Mouse (Mus musculus) hematopoietic stem cell, adult 5-6 weeks (primary cell): Measurements from ENCODE around the gene Gnai3. TPM values are rescaled to one million over a fixed set of nuclear protein-coding genes. Genes with fewer than 3 reads are reported as not detected.

Experiments
- ATAC-seq, 2 experiments: fragments of 125-278 bp in 1 of 2; replicated peaks in 1 of 2; 2 replicates each; pipeline ENCODE4 v1.8.0; 2016 to 2017; ENCODE audit warnings: inconsistent platforms in 2 of 2, mild to moderate bottlenecking in 2 of 2, moderate number of reproducible peaks in 2 of 2, low read depth in 1 of 2, moderate TSS enrichment in 1 of 2; ENCODE audit not compliant: low FRiP score in 2 of 2, poor library complexity in 2 of 2, severe bottlenecking in 2 of 2, insufficient read depth in 1 of 2, low TSS enrichment in 1 of 2
- total RNA-seq: library from RNA; stranded (forward); fragments of 172-1452, 232-1000 nt; gene quantifications from 2 replicates; pipeline ENCODE4 v1.2.3, GENCODE M21; 2017

Gnai3 gene
- total RNA-seq, 1 experiment from 2014 or later: 171 TPM

DNA sequence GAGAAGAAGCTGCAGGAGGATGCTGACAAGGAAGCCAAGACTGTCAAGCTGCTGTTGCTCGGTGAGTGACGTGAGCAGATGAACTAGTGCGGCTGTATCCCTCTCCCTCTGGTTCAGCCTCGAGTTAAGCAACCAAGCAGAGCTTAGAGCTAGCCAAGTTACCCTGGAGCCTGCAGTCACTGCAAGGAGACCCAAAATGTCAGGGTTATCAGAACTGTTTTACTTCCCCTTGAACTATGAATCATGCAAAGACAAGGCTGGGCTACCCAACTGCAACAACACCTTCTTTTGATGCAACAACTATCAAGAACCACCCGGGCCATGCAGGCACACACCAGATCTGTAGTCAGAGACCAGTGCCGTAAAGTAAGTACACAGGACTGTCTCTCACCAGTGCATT, 52.6 kb downstream of the Gnai3 start:
- no peak for ATAC-seq

DNA sequence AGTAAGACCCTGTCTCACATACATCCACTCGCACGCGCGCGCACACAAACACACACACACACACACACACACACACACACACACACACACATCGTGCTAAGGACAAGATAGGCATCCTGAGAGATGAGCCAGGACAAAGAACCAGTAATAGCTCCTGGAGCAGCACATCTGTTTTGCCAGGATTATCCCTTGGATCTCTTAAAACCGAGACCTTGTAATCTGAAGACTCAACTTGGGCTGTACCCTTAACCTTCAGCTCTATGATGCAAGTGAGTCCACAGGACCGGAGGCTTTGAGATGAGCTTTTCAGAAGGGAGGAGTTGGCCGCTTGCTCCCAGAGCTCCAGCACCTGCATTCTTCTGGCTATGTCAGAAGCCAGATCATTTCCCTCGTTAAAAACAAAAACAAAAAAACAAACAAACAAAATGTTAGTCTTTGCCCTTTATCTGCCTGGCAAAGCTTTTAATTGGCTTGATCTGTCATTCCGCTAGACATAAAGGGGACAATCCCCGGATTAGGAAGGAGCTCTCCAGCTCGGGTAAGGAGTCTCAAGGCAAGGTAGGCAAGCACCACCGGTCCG, 53.3 kb downstream of the Gnai3 start, which contains the start of gene Gnat2:
TSS of gene Gnat2 (plus strand) at position 254 of the 580 bp plus-strand sequence.
- no peak for ATAC-seq

DNA sequence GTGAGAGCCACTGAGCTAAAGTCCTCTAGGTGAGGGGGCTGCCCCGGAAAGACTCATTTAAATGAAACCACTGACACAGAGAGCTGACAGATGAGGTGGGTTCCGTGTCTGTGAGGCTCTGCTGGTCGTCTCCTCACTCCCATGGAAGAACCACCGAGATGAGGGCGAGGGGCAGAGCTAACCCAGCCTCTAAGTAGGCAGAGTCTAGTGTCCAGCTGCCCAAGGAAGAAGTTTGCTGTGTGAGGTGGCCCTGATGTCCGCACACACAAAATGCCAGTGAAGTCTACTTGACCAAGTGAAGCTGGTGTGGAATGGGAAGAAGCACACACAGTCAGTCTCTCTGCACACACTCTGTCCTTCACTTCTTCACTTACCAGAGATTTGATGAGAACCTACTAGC, 53.9 kb downstream of the Gnai3 start:
- no peak for ATAC-seq

DNA sequence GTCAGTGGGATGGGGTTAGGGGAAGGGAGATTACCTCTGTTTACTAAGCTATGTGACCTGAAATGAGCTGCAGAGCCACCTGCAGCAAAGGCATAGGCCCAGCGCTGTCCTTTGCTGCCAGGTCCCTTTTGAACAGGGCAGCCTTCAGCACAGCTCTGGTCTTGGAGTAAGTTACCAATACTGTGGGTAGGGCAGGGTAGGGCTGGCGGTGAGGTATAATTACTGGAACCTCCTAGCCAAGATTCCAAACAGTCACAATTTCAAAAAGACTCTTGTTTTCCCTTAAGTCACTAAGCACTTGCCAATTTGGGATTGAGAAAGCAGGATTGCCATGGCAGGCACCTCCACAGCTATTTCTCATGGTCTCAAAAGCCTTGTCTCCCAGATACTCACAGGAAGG, 55.4 kb downstream of the Gnai3 start:
- ATAC-seq: no peak

DNA sequence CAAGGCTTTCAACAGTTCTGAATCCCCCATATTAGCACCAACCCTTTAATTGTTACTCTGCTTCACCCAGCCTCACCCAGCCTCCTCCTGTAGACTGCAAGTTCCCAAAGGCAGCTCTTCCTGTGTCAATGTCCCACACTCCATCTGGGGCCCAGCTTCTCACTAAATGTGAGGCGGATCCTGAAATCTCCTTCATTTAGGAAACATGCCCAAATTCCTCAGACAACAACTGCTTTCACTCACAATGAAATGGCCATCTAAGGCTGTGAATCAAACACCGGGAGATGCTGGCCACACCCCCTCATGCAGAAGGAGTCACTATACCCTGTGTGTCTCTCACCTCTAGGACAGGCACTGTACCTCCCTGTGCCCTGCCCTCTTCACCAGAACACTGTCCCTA, 56.0 kb downstream of the Gnai3 start:
- ATAC-seq: no peak

DNA sequence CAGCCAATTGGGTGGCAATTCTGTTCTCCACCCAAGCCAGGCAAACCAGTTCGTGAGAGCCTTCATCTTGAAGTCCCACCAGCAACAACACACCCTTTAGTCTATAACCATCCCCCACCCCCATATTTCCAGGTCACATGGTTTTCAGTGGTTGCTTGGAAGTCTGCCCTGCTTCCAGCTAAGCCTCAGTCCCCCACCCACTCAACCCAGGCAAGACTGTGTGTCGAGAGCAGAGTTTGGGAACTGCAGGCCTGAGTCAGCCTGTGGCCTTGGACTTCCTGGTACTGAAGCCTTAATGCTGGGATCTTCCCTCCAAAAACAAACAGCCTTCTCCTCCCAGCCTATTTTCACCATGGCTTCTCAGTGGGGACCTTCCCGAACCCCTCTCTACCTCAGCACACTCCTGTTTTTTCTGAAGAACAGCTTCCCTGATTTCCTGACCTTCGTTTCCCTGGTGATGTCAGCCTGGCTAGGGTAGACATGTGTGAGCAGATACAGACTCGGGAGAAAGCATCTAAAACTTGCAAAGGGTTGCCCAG, 57.0 kb downstream of the Gnai3 start:
- ATAC-seq: no peak

DNA sequence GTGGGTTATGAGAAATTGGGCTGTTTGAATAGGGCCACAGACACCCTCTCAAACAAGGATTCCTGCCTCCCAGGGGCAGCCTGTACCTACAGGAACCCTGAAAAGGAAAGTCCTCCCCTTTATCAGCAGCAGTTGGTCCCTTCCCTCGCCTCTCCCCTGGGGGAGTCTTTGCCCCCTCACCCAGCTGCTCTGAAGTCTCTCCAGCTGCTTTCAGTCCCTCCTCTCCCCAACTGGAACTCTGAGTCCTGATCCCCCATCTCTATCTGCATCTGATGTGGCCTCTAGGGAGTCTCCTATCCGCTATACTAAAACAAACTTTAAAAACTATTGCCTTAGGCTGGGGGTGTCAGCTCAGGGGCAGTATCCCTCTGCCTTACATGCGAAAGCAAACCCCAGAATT, 58.6 kb downstream of the Gnai3 start:
- ATAC-seq: no peak

DNA sequence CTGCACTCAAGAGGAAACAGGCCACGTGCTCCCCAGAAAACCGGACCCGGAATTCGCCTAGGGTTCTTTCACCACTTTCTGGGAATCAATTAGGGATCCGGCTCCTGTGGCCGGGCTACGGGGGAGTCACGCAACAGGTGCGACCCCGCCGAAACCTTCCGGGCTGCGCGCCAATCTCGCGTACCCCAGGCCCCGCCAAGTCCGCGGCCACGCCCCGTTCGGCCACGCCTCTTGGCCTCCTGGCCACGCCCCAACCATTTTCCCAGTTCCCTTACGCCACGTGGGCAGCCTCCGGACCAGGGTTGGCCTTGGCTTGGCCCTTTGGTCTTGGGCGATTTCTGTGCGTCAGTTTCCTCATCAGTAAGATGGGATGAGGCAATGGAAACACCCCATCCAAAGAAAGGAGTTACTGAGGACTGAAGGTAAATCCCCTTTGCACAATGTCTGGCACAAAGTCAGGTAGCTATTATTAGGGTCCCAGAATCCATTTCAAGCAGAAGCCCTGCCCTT, 59.4 kb downstream of the Gnai3 start, which contains the start of gene Ampd2:
TSS of gene Ampd2 (minus strand) at position 182 of the 510 bp plus-strand sequence.
- ATAC-seq: peak in 1 of 2 experiments; percentile 48; a peak in 2 of 4 replicates

DNA sequence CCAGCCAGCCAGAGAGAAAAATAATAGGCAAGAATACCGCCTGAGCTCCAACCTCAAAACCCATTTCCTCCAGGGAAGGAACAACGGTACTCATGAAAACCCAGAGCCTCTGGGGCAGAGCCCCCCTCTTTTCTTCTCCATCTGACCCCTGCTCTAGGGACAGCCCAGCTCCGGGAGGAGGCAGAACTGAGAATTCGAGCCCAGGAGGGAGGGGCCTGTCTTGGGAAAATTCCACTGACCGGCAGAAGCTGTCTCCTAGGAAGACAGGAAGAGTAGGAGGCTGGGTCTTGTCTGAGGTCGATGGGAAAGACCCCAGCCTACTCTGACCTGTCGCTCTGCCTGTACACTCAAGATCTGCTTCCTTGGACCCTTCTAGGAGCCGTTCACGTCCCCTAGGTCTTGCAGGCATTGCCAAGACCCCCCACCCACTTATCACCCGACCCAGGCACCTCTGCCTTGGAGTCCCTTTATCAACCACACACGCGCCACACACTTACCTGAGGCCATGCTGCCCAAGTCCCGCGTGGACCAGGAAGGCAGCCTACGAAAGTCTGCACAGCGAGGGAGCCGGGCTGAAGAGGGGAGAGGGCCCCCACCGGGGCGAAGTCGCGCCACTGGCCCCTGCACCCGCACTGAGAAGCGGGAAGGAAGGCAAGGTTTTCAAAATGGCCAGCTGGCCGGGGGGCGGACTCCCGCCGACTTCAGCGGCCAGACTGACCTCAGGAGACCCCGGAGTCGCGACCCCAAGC, 60.1 kb downstream of the Gnai3 start:
- ATAC-seq: peak; percentile 7 to 27; a peak in 3 of 4 replicates

DNA sequence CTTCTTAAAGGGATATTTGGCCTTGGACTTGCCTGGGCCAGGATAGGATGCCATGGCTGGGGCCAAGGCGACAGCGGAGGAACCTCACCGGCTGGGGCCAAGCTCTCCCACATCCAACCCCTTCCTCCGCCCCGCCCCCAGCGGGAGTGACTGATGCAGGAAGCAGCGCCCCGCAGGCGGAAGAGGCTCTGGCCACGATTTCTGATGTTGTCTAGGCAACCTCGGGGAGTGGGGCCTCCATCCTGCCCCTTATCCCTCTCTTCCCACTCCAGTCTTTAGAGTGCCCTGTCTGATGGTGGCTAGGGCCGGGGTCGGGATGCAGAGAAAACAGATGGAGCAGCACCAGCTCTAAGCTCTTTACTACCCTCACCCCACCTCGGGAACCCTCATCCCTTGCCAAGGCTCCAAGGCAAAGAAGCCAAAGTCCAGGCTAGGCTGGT, 60.6 kb downstream of the Gnai3 start:
- ATAC-seq: peak; percentile 74 to 81

DNA sequence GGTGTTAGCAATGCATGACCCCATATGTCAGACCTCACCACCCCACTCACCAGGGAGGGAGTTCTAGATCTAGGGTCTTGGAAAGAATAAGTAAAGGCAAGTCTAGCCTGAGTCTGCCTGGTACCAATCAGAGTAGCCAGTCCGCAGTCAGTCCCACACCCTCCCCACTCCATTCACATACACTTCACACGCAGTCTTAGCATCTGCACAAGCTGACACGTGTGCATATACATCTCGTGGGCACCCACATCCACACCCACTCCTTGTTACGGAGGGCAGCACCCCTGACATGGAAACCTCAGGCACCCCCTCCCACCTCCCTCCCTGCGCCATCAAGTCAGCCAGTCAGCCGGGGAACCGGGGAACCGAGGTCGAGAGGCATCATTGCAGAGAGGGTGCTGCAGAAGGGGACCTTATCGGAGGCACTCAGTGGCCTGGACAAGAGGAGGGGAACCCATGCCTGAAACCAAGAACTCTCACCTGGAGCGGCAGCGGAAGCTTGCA, 61.1 kb downstream of the Gnai3 start:
- no peak for ATAC-seq

DNA sequence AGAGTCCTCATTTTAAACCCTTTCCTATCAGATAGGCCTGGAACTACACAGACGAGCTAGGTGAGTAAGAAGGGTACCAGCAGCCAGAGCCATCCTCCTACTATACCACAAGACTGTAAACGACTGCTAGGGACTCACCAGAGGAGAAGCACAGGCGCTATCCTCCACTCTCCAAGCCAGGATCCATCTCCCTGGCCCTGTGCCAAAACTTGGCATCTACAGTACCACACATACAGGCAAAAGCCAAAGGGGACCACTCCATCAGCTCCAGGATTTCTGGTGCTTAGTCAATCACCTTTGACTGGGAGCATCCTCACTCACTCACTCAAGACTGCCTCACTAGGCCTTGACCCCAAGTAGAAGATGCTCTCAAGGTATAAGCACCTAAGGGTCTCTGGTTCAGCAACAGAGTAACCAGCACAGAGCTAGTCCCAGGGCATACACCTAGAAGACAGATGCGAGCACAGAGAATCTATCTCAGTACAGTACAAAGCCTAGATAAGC, 62.0 kb downstream of the Gnai3 start:
- no peak for ATAC-seq

DNA sequence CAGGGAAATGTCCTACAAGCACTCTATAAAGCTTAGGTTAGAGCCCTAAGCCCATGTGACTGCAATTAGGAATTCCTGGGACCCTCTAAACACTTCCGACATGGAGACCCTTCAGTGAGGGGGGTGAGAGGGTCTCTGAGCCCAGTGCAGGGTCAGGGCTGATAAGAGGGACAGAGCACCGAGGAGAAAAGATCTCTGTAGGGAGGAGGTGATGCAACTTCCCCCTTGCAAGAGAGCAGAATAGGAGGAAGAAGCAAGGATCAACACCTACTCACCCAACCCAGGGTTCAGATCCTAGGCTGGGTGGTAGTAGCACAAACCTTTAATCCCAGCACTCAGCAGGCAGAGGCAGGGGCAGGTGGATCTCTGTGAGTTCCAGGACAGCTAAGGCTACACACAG, 62.8 kb downstream of the Gnai3 start:
- no peak for ATAC-seq

DNA sequence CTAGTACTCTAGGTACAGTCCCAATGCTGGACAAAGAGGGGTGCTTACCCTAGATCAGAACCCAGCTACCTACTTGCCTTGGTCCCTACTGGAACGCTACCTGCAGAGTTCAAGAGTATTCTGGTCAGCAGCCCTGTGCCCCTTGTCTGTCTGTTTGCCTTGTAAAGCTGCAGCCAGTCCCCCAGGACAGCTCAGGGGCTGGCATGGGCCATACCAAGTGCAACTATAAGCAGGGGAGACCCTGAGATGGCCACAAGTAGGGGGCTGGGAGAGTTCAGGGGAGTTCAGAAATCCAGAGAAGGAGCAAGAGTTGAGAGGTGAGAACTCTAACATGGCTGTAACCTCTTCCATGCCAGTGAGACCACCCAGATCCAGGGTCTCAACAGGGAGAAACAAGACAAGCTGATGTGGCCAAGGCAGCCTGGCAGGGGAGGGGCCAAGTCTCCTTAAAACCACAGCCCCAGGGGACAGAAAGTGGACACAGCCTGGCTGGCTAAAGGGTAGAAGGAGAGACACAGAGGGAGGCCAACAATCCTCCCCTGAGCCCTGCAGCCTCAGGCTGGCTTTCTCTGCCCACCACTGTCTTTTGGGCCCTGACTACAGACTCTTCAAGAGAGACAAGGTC, 63.6 kb downstream of the Gnai3 start:
- ATAC-seq: no peak

DNA sequence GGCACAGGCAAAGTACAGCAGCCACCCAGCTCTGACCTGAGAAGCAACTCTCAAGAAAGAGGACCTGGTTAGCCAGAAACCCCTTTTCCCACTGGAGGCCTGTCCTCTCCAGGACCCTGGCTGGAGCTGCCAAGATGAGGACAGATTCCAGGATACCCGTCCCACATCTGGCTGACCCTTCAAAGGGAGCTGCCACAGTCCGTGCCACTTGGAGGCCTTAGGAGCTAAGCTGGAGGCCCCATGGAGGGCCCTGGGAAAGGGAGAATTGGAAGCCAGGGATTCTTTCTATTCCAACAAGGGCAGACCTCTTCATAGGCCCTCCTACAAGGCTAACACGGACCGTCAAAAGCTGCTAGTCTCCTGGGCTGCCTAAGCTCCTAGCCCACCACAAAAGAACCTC, 64.3 kb downstream of the Gnai3 start:
- no peak for ATAC-seq

DNA sequence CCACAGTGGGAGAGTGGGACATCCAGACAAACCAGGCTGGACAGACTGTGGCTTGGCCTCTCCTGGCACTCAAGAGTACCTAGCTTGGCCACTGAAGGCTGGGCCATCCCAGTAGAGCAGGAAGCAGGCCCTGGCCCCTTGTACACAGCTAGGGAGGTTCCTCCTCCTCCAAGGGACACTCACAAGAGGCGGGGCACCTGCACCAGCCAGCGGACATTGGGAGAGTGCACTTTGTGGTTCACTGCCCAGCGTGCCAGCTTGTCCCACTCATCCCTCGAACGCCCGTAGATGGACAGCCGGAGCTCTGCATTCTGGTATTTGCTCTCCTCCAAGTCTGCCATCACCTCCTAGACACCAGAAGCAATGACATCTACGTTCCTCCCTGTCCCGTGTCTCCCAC, 69.1 kb downstream of the Gnai3 start:
- no peak for ATAC-seq

DNA sequence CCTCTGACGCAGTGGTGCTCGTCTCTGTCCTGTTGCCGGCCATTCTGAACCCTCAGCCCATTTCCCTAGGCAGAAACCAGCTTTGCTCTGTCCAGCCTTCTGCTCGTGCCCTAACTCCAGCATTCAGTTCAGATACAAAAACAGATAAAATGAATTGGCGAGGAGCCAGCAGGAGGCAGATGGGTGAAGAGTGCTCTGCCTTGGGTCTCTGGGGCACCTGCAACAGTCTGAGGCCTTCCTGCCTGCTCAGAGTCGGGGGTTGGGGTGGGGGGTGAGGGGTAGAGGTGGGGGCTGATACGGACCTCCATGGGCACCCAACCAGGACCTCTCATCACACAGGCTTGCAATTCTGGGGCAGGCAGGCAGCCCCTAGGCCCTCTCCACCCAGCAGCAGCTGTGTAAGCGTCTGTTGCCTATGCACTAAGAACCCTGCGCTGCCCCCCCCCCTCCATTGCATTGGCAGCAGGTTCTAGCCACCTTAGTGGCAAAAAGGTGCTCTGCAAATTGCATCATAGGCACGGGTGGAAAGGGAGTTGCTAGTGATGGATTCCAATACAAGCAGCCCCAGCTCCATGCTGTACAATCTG, 72.9 kb downstream of the Gnai3 start:
- no peak for ATAC-seq
